Mouse (Mus musculus) heart, embryonic 14.5 days (tissue): ENCODE data around the gene Flt1. TPM values are rescaled to one million over a fixed set of nuclear protein-coding genes. Genes with fewer than 3 reads are reported as not detected.

Experiments used
- ATAC-seq: fragments of 200-750 bp; cut with Nextera tagmentation; 2 replicates; pipeline ENCODE4 v1.8.0; 2017; ENCODE audit warnings: low read depth, moderate TSS enrichment; ENCODE audit not compliant: insufficient number of reproducible peaks, insufficient read depth, low FRiP score
- H3K27ac ChIP-seq, 2 experiments: fragments of 200-500 bp in 1 of 2; fragments of 300-500 bp in 1 of 2; sonication (generic) in 1 of 2; replicated peaks in 1 of 2; 2 replicates each; pipeline ENCODE4 v1.5.1; 2012 to 2014; ENCODE audit warnings: low read depth in 2 of 2, low read length in 2 of 2, control low read depth in 1 of 2, mild to moderate bottlenecking in 1 of 2, mixed read lengths in 1 of 2; ENCODE audit not compliant: control insufficient read depth in 1 of 2, insufficient read depth in 1 of 2
- H3K27me3 ChIP-seq: fragments of 300-500 bp; sonication (generic); 2 replicates; pipeline ENCODE4 v1.6.1; 2014; ENCODE audit warnings: mild to moderate bottlenecking, low read length, control low read depth; ENCODE audit not compliant: control insufficient read depth, insufficient read depth
- H3K36me3 ChIP-seq: fragments of 300-500 bp; sonication (generic); 2 replicates; pipeline ENCODE4 v1.6.1; 2014; ENCODE audit warnings: mild to moderate bottlenecking, control low read depth, low read length, mixed read lengths; ENCODE audit not compliant: control insufficient read depth, insufficient read depth
- H3K4me1 ChIP-seq, 2 experiments: fragments of 200-500 bp in 1 of 2; fragments of 300-500 bp in 1 of 2; sonication (generic) in 1 of 2; 2 replicates each; pipeline ENCODE4 v1.6.1; 2012 to 2014; ENCODE audit warnings: low read length in 2 of 2, control low read depth in 1 of 2, mixed read lengths in 1 of 2; ENCODE audit not compliant: control insufficient read depth in 2 of 2, insufficient read depth in 2 of 2
- H3K4me2 ChIP-seq: fragments of 300-500 bp; sonication (generic); 2 replicates; pipeline ENCODE4 v1.6.1; 2014; ENCODE audit warnings: mild to moderate bottlenecking, low read length
- H3K4me3 ChIP-seq, 2 experiments: fragments of 200-500 bp in 1 of 2; fragments of 300-500 bp in 1 of 2; sonication (generic) in 1 of 2; 2 replicates each; pipeline ENCODE4 v1.5.1; 2012 to 2014; ENCODE audit warnings: low read length in 2 of 2, mild to moderate bottlenecking in 2 of 2, control low read depth in 1 of 2, low read depth in 1 of 2, moderate library complexity in 1 of 2; ENCODE audit not compliant: control insufficient read depth in 1 of 2, insufficient read depth in 1 of 2
- H3K9ac ChIP-seq: fragments of 300-500 bp; sonication (generic); 2 replicates; pipeline ENCODE4 v1.6.1; 2014; ENCODE audit warnings: mild to moderate bottlenecking, low read length
- H3K9me3 ChIP-seq: fragments of 300-500 bp; sonication (generic); 2 replicates; pipeline ENCODE4 v1.6.1; 2016; ENCODE audit warnings: low read length, control low read depth; ENCODE audit not compliant: control insufficient read depth
- WGBS: fragments of 180-500 bp; shearing (Covaris S2); extraction: QIAGEN DNeasy Blood & Tissue Kit; methylation state at CpG from one replicate; pipeline ENCODE4 v1.1.7; 2014; 5-methylcytosine and 5-hydroxymethylcytosine counted together
- polyA plus RNA-seq: library from polyadenylated mRNA; unstranded; fragments of >200 nt; fragmentation: Nextera tagmentation; extraction: Ambion mirVana; gene quantifications from 2 replicates; pipeline ENCODE4 v1.2.1, GENCODE M21; 2014

The Flt1 gene
- polyA plus RNA-seq, 1 experiment from 2014 or later, result 28.9 TPM

DNA sequence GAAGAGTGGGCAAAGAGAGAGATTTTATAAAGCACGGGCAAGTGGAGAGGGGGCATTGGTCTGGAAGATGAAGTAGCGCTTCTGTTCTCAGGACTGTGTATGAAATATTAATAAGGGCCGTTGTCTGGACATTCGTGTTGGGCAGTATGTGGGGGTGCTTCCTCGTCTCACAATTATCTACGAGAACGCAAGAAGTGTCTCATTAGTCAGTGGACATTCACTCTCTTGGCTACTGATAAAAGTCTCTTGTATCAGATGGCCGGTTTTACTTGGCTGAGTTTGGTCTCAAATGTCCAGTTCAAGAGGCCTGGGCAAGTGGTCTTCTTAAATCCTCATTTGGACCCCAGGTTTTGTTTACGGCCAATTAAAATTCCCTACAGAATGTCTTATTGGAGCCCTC, 60.4 kb downstream of the Flt1 start:
- H3K4me1 ChIP-seq, result peaks cover 0 to 3% of the 10 kb centered on the region in 2 experiments; a peak in 1 of 4 replicates
- no peak overlapping the region for H3K9ac ChIP-seq
- H3K9me3 ChIP-seq, result no peaks in the 10 kb centered on the region
- no peak overlapping the region for H3K27ac ChIP-seq
- H3K4me3 ChIP-seq, result no peak overlapping the region
- 77% methylated on average over 9 of the region's 9 CpGs for WGBS
- H3K4me2 ChIP-seq, result no peak overlapping the region
- ATAC-seq, result no peak
- H3K27me3 ChIP-seq, result no peaks in the 10 kb centered on the region
- 0 out of 2 replicates have a peak, but pooled peaks cover 5% of the 10 kb centered on the region for H3K36me3 ChIP-seq

DNA sequence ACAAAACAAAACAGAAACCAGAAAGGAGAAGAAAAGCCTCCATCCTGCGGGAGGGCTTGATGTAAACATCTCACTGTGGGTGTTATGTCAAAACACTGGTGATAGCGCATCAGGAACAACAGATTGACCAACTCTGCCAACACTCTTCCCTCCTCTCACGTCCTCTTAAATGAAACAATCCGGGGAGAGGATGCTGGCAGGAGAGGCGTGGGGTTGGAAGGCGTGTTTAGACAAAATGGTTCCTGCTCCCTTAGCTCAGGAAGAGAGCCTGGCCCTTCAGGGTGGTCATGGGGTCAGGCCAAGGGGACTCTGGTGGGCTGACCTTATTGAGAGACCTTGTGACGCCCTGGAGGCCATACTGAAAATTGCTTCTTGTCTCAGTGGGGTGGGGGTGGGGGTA, 65.9 kb downstream of the Flt1 start:
- H3K9me3 ChIP-seq, result no peaks in the 10 kb centered on the region
- no peak overlapping the region for H3K4me2 ChIP-seq
- WGBS, result 79% methylated on average over 7 of the region's 7 CpGs
- H3K4me1 ChIP-seq, result peaks cover 13 to 18% of the 10 kb centered on the region in 2 experiments
- H3K4me3 ChIP-seq, result no peak overlapping the region
- H3K27me3 ChIP-seq, result no peaks in the 10 kb centered on the region
- ATAC-seq, result no peak
- peak overlapping the region in 1 of 2 experiments; percentile 38; a peak in 1 of 4 replicates for H3K27ac ChIP-seq
- no peak overlapping the region for H3K9ac ChIP-seq
- no peaks in the 10 kb centered on the region for H3K36me3 ChIP-seq

DNA sequence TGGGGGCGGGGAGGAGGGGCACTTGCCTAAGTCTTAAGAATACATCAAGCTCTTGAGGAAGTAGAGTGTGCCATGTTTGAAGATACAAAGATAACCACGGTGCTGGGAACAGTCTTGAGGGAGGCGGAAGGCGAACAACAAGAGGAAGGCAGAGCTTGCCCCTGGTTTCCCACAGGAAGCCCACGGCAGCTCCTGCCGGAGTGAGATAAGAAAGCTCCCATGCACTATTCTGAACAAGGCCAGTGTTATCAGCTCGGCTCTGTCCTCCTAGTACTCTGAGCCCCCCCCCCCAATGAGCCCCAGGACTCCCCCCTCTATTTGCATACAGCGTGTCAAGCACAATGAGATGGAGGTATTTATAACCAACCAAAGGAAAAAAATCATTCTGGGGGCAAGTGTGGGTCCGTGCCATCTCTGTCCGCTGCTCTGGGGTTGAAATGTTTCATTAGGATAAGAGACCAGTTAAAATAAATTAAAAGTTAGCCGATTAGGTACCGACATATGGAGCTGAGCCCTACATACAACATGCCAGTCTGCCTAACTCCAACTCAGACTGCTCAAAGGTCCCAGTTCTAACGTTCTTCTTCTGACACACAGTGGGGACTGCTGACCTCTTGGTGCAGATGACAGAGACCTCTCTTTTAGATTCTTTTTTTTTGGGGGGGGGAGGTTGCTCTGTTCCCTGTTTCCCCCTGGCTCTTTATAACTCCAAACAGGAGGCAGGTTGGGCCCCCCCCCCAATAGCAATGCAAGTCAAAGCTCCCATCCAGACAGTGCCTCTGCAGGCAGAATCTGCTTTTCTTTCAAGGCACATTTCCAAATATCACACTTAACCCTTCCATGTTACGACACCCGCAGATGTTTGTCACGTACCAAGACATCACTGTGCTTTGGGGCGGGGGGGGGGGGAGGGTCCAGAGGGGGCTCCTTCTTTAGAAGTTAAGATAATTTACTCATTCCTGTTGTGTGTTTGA, 67.6 kb downstream of the Flt1 start:
- peak; percentile 92 for ATAC-seq
- WGBS, result 14% methylated on average over 17 of the region's 17 CpGs
- peak overlapping the region; percentile 83 to 87 for H3K27ac ChIP-seq
- peak overlapping the region; percentile 47 for H3K4me2 ChIP-seq
- peak overlapping the region; percentile 7 to 31; a peak in 3 of 4 replicates for H3K4me3 ChIP-seq
- no peak overlapping the region for H3K9ac ChIP-seq
- H3K27me3 ChIP-seq, result no peaks in the 10 kb centered on the region
- H3K4me1 ChIP-seq, result peaks cover 13 to 18% of the 10 kb centered on the region in 2 experiments
- peaks cover 5% of the 10 kb centered on the region for H3K9me3 ChIP-seq
- peaks cover 7% of the 10 kb centered on the region for H3K36me3 ChIP-seq

DNA sequence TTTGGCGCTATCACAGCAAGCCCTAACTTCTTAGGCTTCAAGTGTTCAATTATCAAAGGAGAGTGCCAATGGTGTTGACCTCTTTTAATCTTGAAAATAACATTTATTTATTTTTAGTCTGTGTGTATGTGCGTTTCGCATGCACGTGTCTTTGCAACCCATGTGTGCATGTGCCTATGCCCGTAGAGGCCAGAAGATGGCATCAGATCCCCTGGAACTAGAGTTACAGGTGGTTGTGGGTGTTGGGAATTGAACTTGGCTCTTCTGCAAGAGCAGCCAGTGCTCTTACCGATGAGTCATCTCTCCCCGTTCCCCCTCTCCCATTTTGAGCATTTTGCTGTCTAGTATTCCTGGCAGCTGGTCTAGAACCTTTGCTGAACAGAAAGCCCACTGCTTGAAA, 70.0 kb downstream of the Flt1 start:
- Histone ChIP-seq H3K36me3 (peaks cover 7% of the 10 kb centered on the region), H3K9ac (no peak overlapping the region), H3K4me3 (no peak overlapping the region), H3K9me3 (peaks cover 5% of the 10 kb centered on the region), H3K27ac (no peak overlapping the region), H3K4me2 (no peak overlapping the region), H3K4me1 (peaks cover 10 to 18% of the 10 kb centered on the region in 2 experiments), H3K27me3 (no peaks in the 10 kb centered on the region)
- WGBS, result 79% methylated on average over 7 of the region's 7 CpGs
- ATAC-seq, result no peak

DNA sequence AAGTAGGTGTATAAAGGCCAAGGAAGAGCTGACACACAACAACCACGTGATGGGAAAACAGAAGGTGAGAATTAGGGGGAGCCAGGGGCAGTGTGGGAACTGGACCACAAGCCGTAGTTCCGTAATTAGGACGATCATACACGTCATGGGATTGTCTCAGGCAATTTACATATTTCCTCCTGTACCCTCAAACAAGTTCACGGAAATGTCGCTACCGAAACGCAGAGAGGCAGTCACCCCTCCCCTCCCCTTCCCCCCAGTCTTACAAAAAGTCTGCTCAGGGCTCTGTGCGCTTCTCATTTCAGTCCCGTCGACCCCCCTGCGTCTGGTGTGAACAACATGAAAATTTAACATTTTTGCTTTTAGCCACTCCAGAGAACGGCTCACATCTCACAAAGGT, 74.6 kb downstream of the Flt1 start:
- Histone ChIP-seq H3K4me2 (no peak overlapping the region), H3K9me3 (peaks cover 5% of the 10 kb centered on the region), H3K4me1 (peaks cover 2 to 3% of the 10 kb centered on the region in 2 experiments; a peak in 3 of 4 replicates), H3K36me3 (peaks cover 7% of the 10 kb centered on the region), H3K27ac (no peak overlapping the region), H3K27me3 (no peaks in the 10 kb centered on the region), H3K4me3 (no peak overlapping the region), H3K9ac (no peak overlapping the region)
- no peak for ATAC-seq
- 85% methylated on average over 14 of the region's 14 CpGs for WGBS

DNA sequence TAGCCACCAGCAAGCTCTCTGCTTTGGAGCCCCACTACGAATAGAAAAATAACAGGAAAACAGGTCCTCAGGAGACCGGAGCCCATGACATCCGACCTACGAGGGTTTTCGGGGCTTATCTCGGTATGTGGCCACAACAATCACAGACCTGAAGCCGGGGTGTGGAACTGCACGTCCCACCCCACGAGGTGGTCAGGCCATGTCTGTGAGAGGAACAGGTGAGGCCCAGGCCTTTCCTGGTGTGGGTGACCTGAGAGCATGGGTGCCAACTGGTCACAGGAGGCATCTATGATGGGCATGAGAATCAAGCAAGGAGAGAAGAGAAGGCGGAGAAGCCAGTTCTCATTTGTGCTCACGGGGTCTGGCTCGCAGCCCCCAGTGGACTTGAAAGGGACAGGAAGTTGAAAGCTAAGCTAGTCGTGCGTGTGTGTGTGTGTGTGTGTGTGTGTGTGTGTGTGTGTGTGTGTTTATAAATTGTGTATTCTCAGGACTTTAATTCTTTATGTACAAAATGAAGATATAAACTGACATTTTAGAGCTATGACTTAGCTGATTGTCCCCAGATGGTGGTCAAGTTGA, 79.4 kb downstream of the Flt1 start:
- H3K27ac ChIP-seq, result peak overlapping the region; percentile 81
- no peaks in the 10 kb centered on the region for H3K9me3 ChIP-seq
- no peak for ATAC-seq
- no peak overlapping the region for H3K4me2 ChIP-seq
- no peak overlapping the region for H3K4me3 ChIP-seq
- no peak overlapping the region for H3K9ac ChIP-seq
- peaks cover 10 to 19% of the 10 kb centered on the region in 2 experiments for H3K4me1 ChIP-seq
- 61% methylated on average over 14 of the region's 14 CpGs for WGBS
- H3K36me3 ChIP-seq, result no peaks in the 10 kb centered on the region
- no peaks in the 10 kb centered on the region for H3K27me3 ChIP-seq

DNA sequence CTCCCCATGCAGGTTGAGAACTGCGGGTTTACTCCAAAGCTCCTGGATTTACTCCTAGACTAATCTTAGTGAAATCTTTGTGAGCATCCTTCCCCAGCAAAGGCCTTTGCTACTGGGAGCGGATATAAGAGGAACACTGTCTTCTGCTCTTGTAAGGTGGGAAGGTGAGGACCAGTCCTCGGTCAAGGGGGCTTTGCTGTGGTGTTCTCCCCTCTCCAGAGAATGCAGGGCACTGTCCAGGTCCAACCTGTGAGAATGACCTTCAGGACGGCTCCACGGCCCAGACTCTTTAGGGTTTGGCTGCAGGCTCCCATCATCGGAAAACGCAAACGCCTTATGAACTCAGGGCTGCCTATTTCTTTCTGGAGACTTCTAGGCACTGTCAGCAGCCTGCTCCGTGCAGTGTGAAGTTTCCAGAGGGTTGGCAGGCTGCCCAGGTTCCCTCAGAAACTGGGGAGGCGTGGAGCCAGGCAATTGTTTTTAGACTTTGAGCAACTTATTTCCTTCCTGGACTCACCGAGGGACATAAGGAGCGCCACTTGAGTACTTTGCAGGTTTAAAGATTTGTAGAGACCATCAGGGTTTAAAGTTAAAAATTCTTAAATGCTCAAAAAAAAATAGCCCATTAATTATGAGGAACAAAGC, 80.7 kb downstream of the Flt1 start:
- 24% methylated on average over 12 of the region's 12 CpGs for WGBS
- Histone ChIP-seq H3K4me2 (peak overlapping the region; percentile 25; the same call in 1 of the 2 replicates), H3K36me3 (no peaks in the 10 kb centered on the region), H3K27me3 (no peaks in the 10 kb centered on the region), H3K4me3 (no peak overlapping the region), H3K9ac (0 out of 2 replicates have a peak overlapping the region, but pooled peaks have one; percentile 11), H3K27ac (peak overlapping the region; percentile 81 to 88), H3K9me3 (no peaks in the 10 kb centered on the region), H3K4me1 (peaks cover 10 to 19% of the 10 kb centered on the region in 2 experiments)
- ATAC-seq, result peak; percentile 79
